Mouse (Mus musculus): ENCODE measurements at regions not wholly inside any gene's neighbourhood (a gene's known extent, or its start where the extent isn't known, plus 50 kb on each side); places are given as distances from the start of the nearest gene placed in this dataset.

- DNase-seq = no peak
These were observed 150.8 kb upstream of the Nr3c2 start for GRCm38 (mm10) chr8:76748471-76748870.

- DNase-seq = no peak
These were observed 149.0 kb upstream of the Nr3c2 start for GRCm38 (mm10) chr8:76750286-76750685.

GRCm38 (mm10) chr8:76754166-76754565, 145.1 kb upstream of the Nr3c2 start:
- peak; percentile 1 to 25 for DNase-seq

GRCm38 (mm10) chr8:76764201-76764600, 135.0 kb upstream of the Nr3c2 start:
- DNase-seq = no peak

GRCm38 (mm10) chr8:76768302-76768701, 130.9 kb upstream of the Nr3c2 start:
- DNase-seq = no peak

GRCm38 (mm10) chr8:76787744-76788143, 111.5 kb upstream of the Nr3c2 start:
- DNase-seq = no peak

GRCm38 (mm10) chr8:76793891-76794290, 105.4 kb upstream of the Nr3c2 start:
- DNase-seq = no peak

GRCm38 (mm10) chr8:76799998-76800397, 99.2 kb upstream of the Nr3c2 start:
- DNase-seq = no peak

GRCm38 (mm10) chr8:76823456-76823855, 75.8 kb upstream of the Nr3c2 start:
- no peak for DNase-seq
